Mouse (Mus musculus) thymus, adult 2 months (tissue): Measurements from ENCODE around the gene Aaed1.

Experiments used
- CTCF ChIP-seq: fragments of 200-500 bp; IDR thresholded peaks from 2 replicates; pipeline ENCODE4 v1.5.1; 2012; ENCODE audit warnings: mild to moderate bottlenecking, control low read depth, low read length, moderate library complexity, borderline replicate concordance; ENCODE audit not compliant: control insufficient read depth, poor library complexity, insufficient read depth; ENCODE audit errors: extremely low read depth
- POLR2A ChIP-seq: fragments of 200-500 bp; IDR thresholded peaks from 2 replicates; pipeline ENCODE4 v1.6.1; 2012; ENCODE audit warnings: mild to moderate bottlenecking, low read length, control low read depth, moderate library complexity; ENCODE audit not compliant: control insufficient read depth, poor library complexity, insufficient read depth; ENCODE audit errors: extremely low read depth

- TF ChIP-seq CTCF = no peak
- no peak for TF ChIP-seq POLR2A
Observed at GRCm38 (mm10) chr13:64250363-64250762, 62.1 kb downstream of the Aaed1 start.
